Mouse (Mus musculus) T-helper 17 cell (primary cell): ENCODE data around the gene 3110070M22Rik.

Source experiments
- in situ Hi-C, 2 experiments: fragments of 300-600 bp; cut with MboI, MseI; formaldehyde crosslinking; loops; 1 replicate in 1 of 2; 2 replicates in 1 of 2; pipeline ENCODE4 v1.15.1; 2025; ENCODE audit warnings: high pct_unique_total_duplicates in 2 of 2

3110070M22Rik gene

DNA sequence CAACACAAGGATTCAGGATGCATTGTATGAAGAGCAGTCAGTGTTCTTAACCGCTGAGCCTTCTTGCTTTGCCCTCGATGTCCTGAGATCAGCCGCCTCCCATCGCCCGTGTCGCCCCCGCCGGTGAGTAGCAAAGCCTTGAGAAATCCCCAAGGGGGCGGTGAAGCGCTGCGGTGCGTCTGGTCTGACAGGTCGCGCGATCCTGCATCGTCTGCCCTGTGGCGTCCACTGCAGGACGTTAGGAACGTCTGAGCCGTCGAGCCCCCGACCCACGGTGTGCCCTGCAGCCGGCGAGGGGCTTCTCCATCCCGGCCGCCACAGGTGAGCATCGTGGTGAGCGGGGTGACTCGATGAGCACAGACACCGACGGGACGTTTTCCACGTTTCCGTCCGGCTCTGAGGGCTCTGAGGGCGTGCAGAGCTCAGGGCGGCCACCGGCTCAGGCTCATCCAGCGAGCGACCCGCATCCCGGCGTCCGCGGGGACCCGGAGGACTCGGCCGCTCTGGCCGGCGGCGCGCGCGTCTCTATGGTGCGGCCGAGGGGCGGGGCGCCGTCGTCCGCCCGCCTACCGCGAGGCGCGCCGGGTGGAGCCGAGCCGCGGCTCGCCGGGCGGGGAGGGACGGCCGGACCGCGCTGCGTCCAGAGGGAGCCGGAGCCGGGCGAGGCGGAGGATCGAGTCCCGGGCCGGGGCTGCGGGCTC lies at the start of gene 3110070M22Rik, which contains the start of gene Tmem267:
Gene 3110070M22Rik (minus strand): TSS at position 504 of the 701 bp plus-strand sequence.
Gene Tmem267 (plus strand): TSS at position 160 of the 701 bp plus-strand sequence.
- in situ Hi-C loops = loop anchor here (5.0 to 25.0 kb wide), 3 partner anchors 109 to 249 kb away; no protein-coding TSS in a partner anchor

DNA sequence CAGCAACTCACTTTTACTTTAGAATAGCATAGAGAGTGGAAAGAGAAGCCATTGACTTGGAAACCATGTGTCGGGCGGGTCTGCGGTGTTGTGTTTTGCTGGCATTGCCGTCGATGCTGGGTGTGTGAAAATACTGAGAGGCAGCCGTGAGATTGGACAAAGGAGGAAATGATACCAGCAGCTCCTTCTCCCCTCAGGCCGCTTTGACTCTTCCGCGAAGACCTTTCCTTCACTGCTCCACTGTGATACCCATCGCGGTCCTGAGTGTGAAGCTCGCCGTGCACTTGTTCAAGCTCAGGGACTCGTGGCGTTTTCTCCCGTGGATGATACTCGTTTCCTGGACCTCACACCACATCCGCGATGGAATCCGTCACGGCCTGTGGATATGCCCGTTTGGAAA lies 6.8 kb upstream of the 3110070M22Rik start:
- in situ Hi-C loops = loop anchor here (25.0 kb wide), 2 partner anchors 217 to 242 kb away; no protein-coding TSS in a partner anchor

DNA sequence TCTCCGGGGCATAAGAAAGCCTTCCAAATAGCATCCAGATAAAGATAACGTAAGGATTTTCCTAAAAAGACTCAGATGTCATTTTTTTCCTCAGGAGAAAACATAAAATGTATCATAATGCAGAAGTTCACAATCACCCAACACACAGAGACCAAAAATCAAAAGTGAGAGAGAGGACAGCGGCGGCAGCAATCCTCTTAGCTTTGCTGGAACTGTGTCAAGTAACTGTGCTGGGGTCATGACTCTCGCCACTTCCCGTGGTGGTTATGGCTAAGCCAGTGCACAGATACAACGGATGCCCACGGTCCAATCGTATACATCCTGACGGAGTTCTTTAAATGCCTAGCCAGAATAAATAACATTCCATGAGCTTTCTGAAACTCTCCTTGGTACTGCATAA lies 3.9 kb upstream of the 3110070M22Rik start:
- in situ Hi-C loops = loop anchor here (25.0 kb wide), 2 partner anchors 220 to 245 kb away; no protein-coding TSS in a partner anchor

DNA sequence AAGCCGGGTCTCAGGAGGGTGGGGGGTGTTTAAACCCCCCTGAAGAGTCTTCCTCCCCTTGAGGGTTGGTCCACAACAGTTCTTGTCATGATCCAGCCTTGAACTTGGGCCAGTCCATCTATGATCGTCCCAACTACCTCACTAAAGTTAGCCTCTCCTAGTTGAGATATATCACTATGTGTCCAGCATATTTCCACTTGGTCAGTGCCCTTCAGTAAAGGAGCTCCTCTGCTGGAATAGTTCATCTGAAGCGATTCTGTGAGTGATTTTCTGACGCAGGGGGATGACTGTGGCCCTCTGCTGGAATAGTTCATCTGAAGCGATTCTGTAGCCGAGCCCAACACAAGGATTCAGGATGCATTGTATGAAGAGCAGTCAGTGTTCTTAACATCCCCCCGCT lies 829 bp downstream of the 3110070M22Rik start:
- in situ Hi-C loops = loop anchor here (5.0 to 25.0 kb wide), 3 partner anchors 110 to 250 kb away; no protein-coding TSS in a partner anchor

DNA sequence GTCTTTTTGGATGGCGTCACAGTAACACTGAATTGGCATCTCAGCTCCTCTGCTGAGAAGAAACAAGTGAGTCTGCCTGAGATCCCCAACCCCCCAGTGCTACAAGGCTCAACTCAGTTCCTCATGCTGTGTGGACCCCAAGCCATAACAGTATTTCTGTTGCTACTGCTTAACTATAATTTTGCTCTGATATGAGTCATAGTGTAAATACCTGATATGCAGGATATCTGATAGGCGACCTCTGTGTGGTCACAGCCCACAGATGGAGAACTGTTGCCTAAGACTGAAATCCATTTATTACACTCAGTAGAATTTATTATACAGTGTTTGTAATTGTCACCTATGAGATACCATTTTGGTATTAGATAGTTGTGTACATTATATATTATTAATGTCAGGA lies 10.4 kb downstream of the 3110070M22Rik start:
- in situ Hi-C loops = loop anchor here (25.0 kb wide), 2 partner anchors 235 to 260 kb away; no protein-coding TSS in a partner anchor

DNA sequence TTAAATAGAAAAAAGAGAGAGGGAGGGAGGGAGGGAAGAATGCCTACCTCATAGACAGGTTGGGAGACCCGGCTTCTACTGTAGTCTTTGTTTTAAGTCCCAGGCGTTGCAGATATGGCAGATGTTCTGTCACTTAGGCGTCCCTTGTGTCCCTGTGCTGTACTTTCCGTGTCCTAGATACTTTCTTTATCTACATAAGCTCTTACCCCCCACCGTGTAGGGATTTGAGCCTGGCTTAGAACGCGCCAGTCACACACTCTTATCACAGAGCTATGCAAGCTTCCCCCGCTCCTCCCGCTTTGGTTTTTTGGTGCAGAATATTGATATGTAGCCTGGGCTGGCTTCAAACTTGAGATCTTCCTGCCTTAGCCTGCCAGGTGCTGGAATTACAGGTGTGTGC lies 11.6 kb downstream of the 3110070M22Rik start:
- in situ Hi-C loops = loop anchor here (25.0 kb wide), 2 partner anchors 236 to 261 kb away; no protein-coding TSS in a partner anchor

DNA sequence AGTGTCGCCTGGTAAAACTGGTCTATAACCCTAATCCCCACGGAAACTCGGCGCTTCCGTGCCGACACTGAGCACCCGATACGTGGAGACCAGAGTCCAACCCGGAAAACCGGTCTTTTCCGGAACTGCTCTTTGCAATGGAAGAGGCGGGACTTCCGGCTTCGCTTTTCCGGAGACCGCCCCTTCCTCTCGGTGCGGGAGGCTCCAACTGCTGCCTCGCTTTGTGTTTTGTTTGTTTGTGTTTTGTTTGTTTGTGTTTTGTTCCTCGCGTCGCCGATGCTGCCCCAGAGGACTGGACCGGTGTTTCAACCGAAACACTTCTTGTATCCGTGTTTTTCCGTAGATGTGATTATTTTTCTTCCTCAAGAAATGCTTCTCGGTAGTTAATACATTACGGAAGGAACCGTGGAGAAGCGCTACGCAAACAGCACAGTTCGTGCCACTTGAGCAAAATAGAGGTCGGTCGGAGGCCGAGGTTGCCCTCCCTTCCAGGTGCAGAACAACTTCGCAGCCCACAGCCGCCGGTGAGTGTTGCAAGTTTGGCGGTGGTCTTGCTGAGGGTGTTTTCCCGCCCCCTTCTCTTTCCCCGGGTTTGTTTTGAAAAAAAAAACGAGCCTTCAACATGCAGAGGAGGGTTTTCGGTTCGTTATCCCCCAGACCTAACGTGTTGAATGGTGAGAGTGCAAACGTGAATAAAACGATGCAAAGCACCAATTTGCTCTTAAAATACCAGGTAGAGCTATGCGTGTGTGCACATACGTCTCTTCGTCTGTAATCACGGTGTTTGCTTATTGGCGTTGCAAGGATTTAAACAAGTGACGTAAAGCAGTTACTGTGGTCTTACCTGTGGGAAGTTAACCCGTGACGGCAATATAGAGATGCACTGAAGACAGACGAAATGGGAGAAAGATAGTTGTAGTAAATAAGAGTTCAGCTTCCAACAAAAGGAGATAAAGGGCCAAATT lies 25.3 kb downstream of the 3110070M22Rik start, which contains the start of gene 4833420G17Rik:
Gene 4833420G17Rik (plus strand): TSS at position 173 of the 965 bp plus-strand sequence.
- in situ Hi-C loops = no loop called here

DNA sequence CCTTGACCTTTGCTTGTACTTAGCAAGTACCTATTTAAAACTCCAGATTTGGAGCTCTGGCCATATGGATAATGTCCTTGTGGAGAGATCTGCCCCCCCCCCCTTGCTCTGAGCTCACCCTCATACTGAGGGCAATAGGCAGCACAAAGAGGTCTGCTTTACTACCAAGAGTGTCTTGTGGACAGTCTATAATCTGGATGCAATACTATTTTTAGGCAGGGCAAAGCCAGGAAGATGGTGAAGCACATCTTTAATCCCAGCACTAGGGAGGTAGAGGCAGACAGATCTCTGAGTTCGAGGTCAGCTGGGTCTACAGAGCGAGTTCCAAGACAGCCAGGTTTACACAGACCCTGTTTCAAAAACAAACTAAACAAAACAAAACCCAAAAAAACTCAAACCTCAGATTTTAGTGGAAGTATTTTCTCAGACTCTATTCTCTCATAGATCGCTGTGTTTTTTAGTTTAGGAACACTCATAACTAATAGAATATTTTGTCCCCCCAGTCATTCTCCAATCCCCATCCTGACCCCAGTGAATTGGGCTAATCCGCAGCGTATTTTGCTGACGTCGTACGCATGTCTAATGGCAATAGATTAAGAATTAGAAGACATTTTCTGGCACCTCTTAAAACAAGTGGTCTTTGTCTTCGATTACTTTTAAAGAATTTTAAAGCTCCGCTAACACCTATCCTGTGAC lies 26.1 kb downstream of the 3110070M22Rik start:
- in situ Hi-C loops = no loop called here

DNA sequence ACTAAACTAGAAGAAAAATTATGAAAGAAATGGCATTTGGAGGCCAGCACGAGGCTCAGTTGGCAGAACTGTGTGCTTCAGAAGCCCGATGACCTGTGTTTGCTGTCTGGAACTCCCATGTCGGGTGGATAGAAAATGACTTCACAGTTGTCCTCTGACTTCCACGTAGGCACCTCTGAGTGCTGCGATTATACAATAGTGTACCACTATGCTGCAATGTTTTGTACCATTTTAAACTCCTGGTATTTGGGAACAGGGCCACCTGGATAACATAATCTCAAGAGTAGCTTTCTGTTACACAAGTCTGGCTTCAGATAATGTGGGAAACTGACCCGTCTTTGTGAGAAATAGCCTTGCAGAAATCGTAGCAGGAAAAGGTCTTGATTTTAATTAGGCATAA lies 31.8 kb downstream of the 3110070M22Rik start:
- in situ Hi-C loops = no loop called here

DNA sequence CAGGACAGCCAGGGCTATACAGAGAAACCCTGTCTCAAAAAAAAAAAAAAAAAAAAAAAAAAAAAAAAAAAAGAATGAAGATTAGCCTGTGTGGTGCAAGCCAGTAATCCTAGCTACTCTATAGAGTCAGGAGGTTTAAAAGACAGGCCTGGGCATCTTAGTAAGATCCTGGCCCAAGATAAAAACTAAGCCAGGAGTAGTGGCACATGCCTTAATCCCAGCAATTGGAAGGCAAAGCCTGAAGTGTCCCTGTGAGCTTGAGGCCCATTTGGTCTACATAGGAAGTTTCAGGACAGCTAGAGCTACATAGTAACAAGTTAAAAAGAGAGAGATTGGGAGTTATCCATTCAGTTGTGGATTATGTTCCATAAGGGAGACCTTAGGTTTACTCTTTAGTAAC lies 33.1 kb downstream of the 3110070M22Rik start:
- in situ Hi-C loops = no loop called here

DNA sequence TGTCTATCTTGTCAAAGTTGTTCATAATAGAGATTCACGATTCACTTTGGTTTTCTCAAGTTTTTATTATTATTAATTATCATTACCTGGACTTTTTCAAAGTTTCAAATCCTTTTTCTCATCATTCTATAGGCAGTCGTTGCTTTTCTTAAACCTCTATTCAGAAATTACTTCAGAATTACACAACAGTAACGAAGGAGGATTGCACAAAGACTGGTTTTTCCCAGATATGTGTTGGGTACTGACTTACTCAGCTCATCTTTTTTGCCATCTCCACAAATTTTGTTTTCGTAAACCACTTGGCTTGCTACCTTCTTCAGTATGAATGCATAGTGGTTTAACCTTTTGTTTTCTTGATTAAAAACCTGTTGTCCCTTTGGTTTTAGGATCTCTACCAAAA lies 34.6 kb downstream of the 3110070M22Rik start:
- in situ Hi-C loops = no loop called here

DNA sequence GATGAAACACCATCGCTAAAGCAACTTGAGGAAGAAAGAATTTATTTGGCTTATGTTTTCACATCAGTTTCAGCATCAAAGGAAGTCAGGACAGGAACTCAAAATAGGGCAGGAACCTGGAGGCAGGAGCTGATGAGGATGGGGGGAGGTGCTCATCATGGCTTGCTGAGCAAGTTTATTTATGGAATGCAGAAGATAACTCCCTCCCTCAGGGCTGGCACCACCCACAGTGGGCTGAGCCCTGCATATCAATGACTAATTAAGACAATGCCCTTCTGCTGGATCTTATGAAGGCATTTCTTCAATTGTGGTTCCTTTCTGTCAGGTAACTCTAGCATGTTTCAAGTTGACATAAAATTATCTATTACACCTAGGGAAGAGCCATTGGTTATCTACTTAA lies 45.9 kb downstream of the 3110070M22Rik start:
- in situ Hi-C loops = no loop called here
